Mouse (Mus musculus): Measurements from ENCODE around the gene Pgm2.

Pgm2 gene

GRCm38 (mm10) chr5:64144315-64144714 lies 51.6 kb downstream of the Pgm2 start:
- DNase-seq (ENCODE audit: low spot score): no peak

GRCm38 (mm10) chr5:64146384-64147005 lies 53.7 kb downstream of the Pgm2 start:
- no peak for DNase-seq (ENCODE audit: low spot score)

- peak; percentile 6 for DNase-seq (ENCODE audit: low spot score)
These were observed 56.7 kb downstream of the Pgm2 start for GRCm38 (mm10) chr5:64149184-64150127.

GRCm38 (mm10) chr5:64153319-64153718 lies 60.6 kb downstream of the Pgm2 start:
- DNase-seq (ENCODE audit: low spot score): no peak

GRCm38 (mm10) chr5:64155861-64156550 lies 63.3 kb downstream of the Pgm2 start, which contains the start of gene Tbc1d1:
Gene Tbc1d1 (plus strand): TSS chr5:64156305.
- peak; percentile 8 for DNase-seq (ENCODE audit: low spot score)

- no peak for DNase-seq (ENCODE audit: low spot score)
These were observed 63.8 kb downstream of the Pgm2 start for GRCm38 (mm10) chr5:64156579-64156978.

GRCm38 (mm10) chr5:64157926-64158325 lies 65.2 kb downstream of the Pgm2 start:
- DNase-seq (ENCODE audit: low spot score): no peak

- no peak for DNase-seq (ENCODE audit: low spot score)
These were observed 65.8 kb downstream of the Pgm2 start for GRCm38 (mm10) chr5:64158501-64158900.

GRCm38 (mm10) chr5:64159065-64159780 lies 66.5 kb downstream of the Pgm2 start:
- DNase-seq (ENCODE audit: low spot score): no peak

- DNase-seq (ENCODE audit: low spot score): peak; percentile 39
These were observed 67.3 kb downstream of the Pgm2 start for GRCm38 (mm10) chr5:64159781-64160704.

- DNase-seq (ENCODE audit: low spot score): peak; percentile 12
These were observed 68.1 kb downstream of the Pgm2 start for GRCm38 (mm10) chr5:64160705-64161391.

GRCm38 (mm10) chr5:64161917-64162316 lies 69.2 kb downstream of the Pgm2 start:
- no peak for DNase-seq (ENCODE audit: low spot score)

GRCm38 (mm10) chr5:64162582-64162981 lies 69.8 kb downstream of the Pgm2 start:
- DNase-seq (ENCODE audit: low spot score): no peak

GRCm38 (mm10) chr5:64164414-64164813 lies 71.7 kb downstream of the Pgm2 start:
- DNase-seq (ENCODE audit: low spot score): no peak

GRCm38 (mm10) chr5:64165826-64166225 lies 73.1 kb downstream of the Pgm2 start:
- DNase-seq (ENCODE audit: low spot score): no peak

GRCm38 (mm10) chr5:64168990-64169540 lies 76.3 kb downstream of the Pgm2 start:
- no peak for DNase-seq (ENCODE audit: low spot score)

GRCm38 (mm10) chr5:64172884-64173283 lies 80.1 kb downstream of the Pgm2 start:
- DNase-seq (ENCODE audit: low spot score): no peak

- DNase-seq (ENCODE audit: low spot score): no peak
These were observed 80.6 kb downstream of the Pgm2 start for GRCm38 (mm10) chr5:64173302-64173701.

- DNase-seq (ENCODE audit: low spot score): no peak
These were observed 81.7 kb downstream of the Pgm2 start for GRCm38 (mm10) chr5:64174429-64174935.
